In genomic region chr19:27031030-27031700, GRCm38 (mm10) we compare ENCODE assay signal across 13 mouse cellular contexts.
DNase-seq lines count a peak whose midpoint lies in the region; ATAC-seq and TF ChIP-seq lines count a peak whose summit lies in the region.
"Had no signal": no experiment of that assay in that cellular context is flagged by ENCODE, and none has a peak within 500 bp of the region (broad histone marks: within the 10 kb centered on the region; RNA-seq: fewer than 3 reads in every experiment).

No protein-coding gene starts in this region.

- H3K27ac ChIP-seq in forebrain, postnatal 0 days (ENCODE audit: low read depth, low read length) = no peak overlapping the region
- H3K27ac ChIP-seq: liver, embryonic 15.5 days; stomach, postnatal 0 days had no signal

- no peaks in the 10 kb centered on the region for H3K4me1 ChIP-seq in forebrain, postnatal 0 days (ENCODE audit: insufficient read depth)
- H3K4me1 ChIP-seq: heart, embryonic 12.5 days; liver, embryonic 15.5 days had no signal

- no peaks in the 10 kb centered on the region for H3K9me3 ChIP-seq in forebrain, postnatal 0 days (ENCODE audit: low read length)
- H3K9me3 ChIP-seq: heart, embryonic 12.5 days; liver, embryonic 15.5 days had no signal

- peak; percentile 93 for ATAC-seq in forebrain, postnatal 0 days
- ATAC-seq: intestine, embryonic 16.5 days had no signal

- WGBS in forebrain, postnatal 0 days = 26% methylated on average over 7 of the region's 7 CpGs

- H3K9ac ChIP-seq in forebrain, postnatal 0 days = no peak overlapping the region; the same call in 1 of the 2 replicates
- H3K9ac ChIP-seq: heart, embryonic 12.5 days; liver, embryonic 15.5 days had no signal

- peak; percentile 15 for DNase-seq in cerebellum, adult 9-10 months
- DNase-seq in cerebellum, adult 8-10 months = no peak
- DNase-seq in left cerebral cortex, postnatal 10 days (ENCODE audit: extremely low spot score in 1 of 2, low spot score in 2 of 2) = peak; percentile 7 to 24
- DNase-seq in left cerebral cortex, adult 8-10 months (ENCODE audit: low spot score in 2 of 2) = no peak
- DNase-seq in forebrain, postnatal 0 days = peak; percentile 66
- DNase-seq in kidney, postnatal 4 days = peak; percentile 16 to 25
- no peak for DNase-seq in urinary bladder, adult 18-20 months (ENCODE audit: low spot score in 2 of 2)
- DNase-seq in layer of hippocampus, adult 9-11 months = no peak
- DNase-seq: right cerebral cortex, postnatal 4 days had no signal

- peak overlapping the region; percentile 1 for H3K4me2 ChIP-seq in forebrain, postnatal 0 days (ENCODE audit: low read depth)
- H3K4me2 ChIP-seq: heart, embryonic 12.5 days; liver, embryonic 15.5 days had no signal

- intact Hi-C loops in left cerebral cortex, postnatal 10 days (cut with DNase I) = no loop called here

- H3K36me3 ChIP-seq in forebrain, postnatal 0 days (ENCODE audit: insufficient read depth) = no peaks in the 10 kb centered on the region
- H3K36me3 ChIP-seq: heart, embryonic 12.5 days; liver, embryonic 15.5 days had no signal

- TF ChIP-seq CTCF in forebrain, postnatal 0 days (IDR thresholded peaks at IDR 0.05; ENCODE audit: low read depth) = no peak

- H3K27me3 ChIP-seq in forebrain, postnatal 0 days (ENCODE audit: insufficient read depth, low read length) = no peaks in the 10 kb centered on the region
- H3K27me3 ChIP-seq: heart, embryonic 12.5 days; liver, embryonic 15.5 days had no signal

- H3K4me3 ChIP-seq in forebrain, postnatal 0 days (ENCODE audit: low read depth, low read length) = no peak overlapping the region
- H3K4me3 ChIP-seq: heart, embryonic 12.5 days; liver, embryonic 15.5 days had no signal

Comparison
In these comparisons a context has a peak if more than half of its experiments do, and no peak if none do; other contexts are left out.
1. DNase-seq: peak in cerebellum, adult 9-10 months (single experiment), left cerebral cortex, postnatal 10 days (2 of 2), forebrain, postnatal 0 days (single experiment) and kidney, postnatal 4 days (2 of 2); none in cerebellum, adult 8-10 months (single experiment), left cerebral cortex, adult 8-10 months (0 of 2), urinary bladder, adult 18-20 months (0 of 2) and layer of hippocampus, adult 9-11 months (single experiment).